ENCODE assay signal across 17 mouse cellular contexts in genomic region chr4:82730248-82730887, GRCm38 (mm10). TPM values are rescaled to one million over a fixed set of nuclear protein-coding genes. Genes with fewer than 3 reads are reported as not detected.
DNase-seq lines count a peak whose midpoint lies in the region; ATAC-seq lines count a peak whose summit lies in the region.
"Had no signal": no experiment of that assay in that cellular context is flagged by ENCODE, and none has a peak within 500 bp of the region (broad histone marks: within the 10 kb centered on the region; RNA-seq: fewer than 3 reads in every experiment).

No protein-coding gene starts in this region.

- H3K9ac ChIP-seq in embryonic facial prominence, embryonic 12.5 days = no peak overlapping the region
- H3K9ac ChIP-seq in neural tube, embryonic 14.5 days (replicated peaks; ENCODE audit: low read depth, low read length) = no peak overlapping the region
- H3K9ac ChIP-seq: embryonic facial prominence, embryonic 15.5 days; lung, embryonic 15.5 days; stomach, embryonic 15.5 days had no signal

- DNase-seq in embryonic facial prominence, embryonic 10.5 days (ENCODE audit: low spot score) = no peak
- DNase-seq in hindbrain, embryonic 10.5 days (ENCODE audit: low spot score) = peak; percentile 19
- DNase-seq in midbrain, embryonic 10.5 days (ENCODE audit: low spot score) = peak; percentile 32
- DNase-seq in frontal cortex, adult 2 months (ENCODE audit: extremely low spot score in 1 of 2, low spot score in 1 of 2) = no peak
- no peak for DNase-seq in c-Kit-positive CD71-positive TER-119-positive erythroid progenitor cells, embryonic 14.5 days (ENCODE audit: low spot score)
- no peak for DNase-seq in lung, postnatal 36 days
- DNase-seq: cerebellum, adult 11 months; gastrocnemius, postnatal 36 days; heart, postnatal 36 days; kidney, adult 11 months; kidney, postnatal 14 days had no signal

- WGBS in embryonic facial prominence, embryonic 12.5 days = 63% methylated on average over 5 of the region's 5 CpGs
- WGBS in embryonic facial prominence, embryonic 10.5 days = 56% methylated on average over 5 of the region's 5 CpGs
- WGBS in hindbrain, embryonic 10.5 days = 30% methylated on average over 5 of the region's 5 CpGs
- WGBS in midbrain, embryonic 10.5 days = 29% methylated on average over 5 of the region's 5 CpGs
- 38% methylated on average over 5 of the region's 5 CpGs for WGBS in neural tube, embryonic 14.5 days

- no peak overlapping the region for H3K4me3 ChIP-seq in embryonic facial prominence, embryonic 12.5 days
- H3K4me3 ChIP-seq in embryonic facial prominence, embryonic 10.5 days = no peak overlapping the region
- H3K4me3 ChIP-seq in hindbrain, embryonic 10.5 days = no peak overlapping the region
- H3K4me3 ChIP-seq in midbrain, embryonic 10.5 days = no peak overlapping the region
- H3K4me3 ChIP-seq in neural tube, embryonic 14.5 days (ENCODE audit: low read depth, low read length) = no peak overlapping the region
- H3K4me3 ChIP-seq: embryonic facial prominence, embryonic 15.5 days; lung, embryonic 15.5 days; stomach, embryonic 15.5 days had no signal

- no peak overlapping the region for H3K4me2 ChIP-seq in embryonic facial prominence, embryonic 12.5 days (replicated peaks)
- H3K4me2 ChIP-seq in neural tube, embryonic 14.5 days (ENCODE audit: low read depth, low read length) = no peak overlapping the region
- H3K4me2 ChIP-seq: embryonic facial prominence, embryonic 15.5 days; heart, embryonic 11.5 days; lung, embryonic 15.5 days; stomach, embryonic 15.5 days had no signal

- H3K27ac ChIP-seq in embryonic facial prominence, embryonic 12.5 days = 0 out of 2 replicates have a peak overlapping the region, but pooled peaks have one; percentile 19
- H3K27ac ChIP-seq in embryonic facial prominence, embryonic 10.5 days (replicated peaks) = no peak overlapping the region; the same call in 1 of the 2 replicates
- H3K27ac ChIP-seq in hindbrain, embryonic 10.5 days = peak overlapping the region; percentile 76
- H3K27ac ChIP-seq in midbrain, embryonic 10.5 days (replicated peaks) = peak overlapping the region; percentile 82
- H3K27ac ChIP-seq in neural tube, embryonic 14.5 days (ENCODE audit: low read depth, low read length) = 0 out of 2 replicates have a peak overlapping the region, but pooled peaks have one; percentile 6
- H3K27ac ChIP-seq: embryonic facial prominence, embryonic 15.5 days; lung, embryonic 15.5 days; stomach, embryonic 15.5 days had no signal

- H3K36me3 ChIP-seq in embryonic facial prominence, embryonic 12.5 days = no peaks in the 10 kb centered on the region
- no peaks in the 10 kb centered on the region for H3K36me3 ChIP-seq in embryonic facial prominence, embryonic 10.5 days (replicated peaks)
- no peaks in the 10 kb centered on the region for H3K36me3 ChIP-seq in hindbrain, embryonic 10.5 days
- no peaks in the 10 kb centered on the region for H3K36me3 ChIP-seq in midbrain, embryonic 10.5 days
- H3K36me3 ChIP-seq in neural tube, embryonic 14.5 days (ENCODE audit: control insufficient read depth, insufficient read depth, low read length) = no peaks in the 10 kb centered on the region
- H3K36me3 ChIP-seq: embryonic facial prominence, embryonic 15.5 days; lung, embryonic 15.5 days; stomach, embryonic 15.5 days had no signal

- H3K27me3 ChIP-seq in embryonic facial prominence, embryonic 12.5 days = no peaks in the 10 kb centered on the region
- no peaks in the 10 kb centered on the region for H3K27me3 ChIP-seq in embryonic facial prominence, embryonic 10.5 days (replicated peaks; ENCODE audit: low read depth, poor library complexity, severe bottlenecking)
- H3K27me3 ChIP-seq in hindbrain, embryonic 10.5 days (ENCODE audit: insufficient read depth, poor library complexity, severe bottlenecking) = no peaks in the 10 kb centered on the region
- no peaks in the 10 kb centered on the region for H3K27me3 ChIP-seq in midbrain, embryonic 10.5 days (ENCODE audit: low read depth, poor library complexity, severe bottlenecking)
- H3K27me3 ChIP-seq in neural tube, embryonic 14.5 days (ENCODE audit: control insufficient read depth, insufficient read depth, low read length) = no peaks in the 10 kb centered on the region
- H3K27me3 ChIP-seq: embryonic facial prominence, embryonic 15.5 days; lung, embryonic 15.5 days; stomach, embryonic 15.5 days had no signal

- no peaks in the 10 kb centered on the region for H3K4me1 ChIP-seq in embryonic facial prominence, embryonic 12.5 days
- H3K4me1 ChIP-seq in embryonic facial prominence, embryonic 10.5 days = peaks cover 17% of the 10 kb centered on the region
- peaks cover 8% of the 10 kb centered on the region for H3K4me1 ChIP-seq in hindbrain, embryonic 10.5 days (replicated peaks)
- H3K4me1 ChIP-seq in midbrain, embryonic 10.5 days = peaks cover 11% of the 10 kb centered on the region
- no peaks in the 10 kb centered on the region for H3K4me1 ChIP-seq in neural tube, embryonic 14.5 days (ENCODE audit: control insufficient read depth, insufficient read depth, low read length)
- H3K4me1 ChIP-seq: embryonic facial prominence, embryonic 15.5 days; stomach, embryonic 15.5 days had no signal

- no peaks in the 10 kb centered on the region for H3K9me3 ChIP-seq in embryonic facial prominence, embryonic 12.5 days
- no peaks in the 10 kb centered on the region for H3K9me3 ChIP-seq in embryonic facial prominence, embryonic 10.5 days
- H3K9me3 ChIP-seq in hindbrain, embryonic 10.5 days = no peaks in the 10 kb centered on the region
- H3K9me3 ChIP-seq in midbrain, embryonic 10.5 days (replicated peaks) = no peaks in the 10 kb centered on the region
- H3K9me3 ChIP-seq in neural tube, embryonic 14.5 days (ENCODE audit: control insufficient read depth, low read length) = no peaks in the 10 kb centered on the region
- H3K9me3 ChIP-seq: embryonic facial prominence, embryonic 15.5 days; lung, embryonic 15.5 days; stomach, embryonic 15.5 days had no signal

- no peak for ATAC-seq in embryonic facial prominence, embryonic 12.5 days (ENCODE audit: insufficient number of reproducible peaks, insufficient read depth, low FRiP score, low TSS enrichment)
- peak; percentile 56; the same call in 1 of the 2 replicates for ATAC-seq in neural tube, embryonic 14.5 days (ENCODE audit: low read depth)

RNA-seq across cellular contexts. Expression of gene Nfib, which starts 24.8 kb away (rescaled TPM):
- 86.8 and 92.6 TPM in 2 replicates for polyA plus RNA-seq in embryonic facial prominence, embryonic 12.5 days (2016; fragmentation: Nextera tagmentation; extraction: Ambion mirVana)
- 17.3 and 26.7 TPM in 2 replicates for polyA plus RNA-seq in embryonic facial prominence, embryonic 10.5 days (2016; fragmentation: Nextera tagmentation; extraction: Ambion mirVana)
- 8.3 and 17.3 TPM in 2 replicates for polyA plus RNA-seq in hindbrain, embryonic 10.5 days (2016; fragmentation: Nextera tagmentation; extraction: Ambion mirVana)
- 9.8 and 17.4 TPM in 2 replicates for polyA plus RNA-seq in midbrain, embryonic 10.5 days (2016; fragmentation: Nextera tagmentation; extraction: Ambion mirVana)
- 111 and 113 TPM in 2 replicates for polyA plus RNA-seq in neural tube, embryonic 14.5 days (2014; fragmentation: Nextera tagmentation; extraction: Ambion mirVana)
- 32.5 and 39.4 TPM in 2 replicates for polyA plus RNA-seq in frontal cortex, adult 2 months (2012; rRNA removed)

Comparison
In these comparisons a context has a peak if more than half of its experiments do, and no peak if none do; other contexts are left out.
1. DNase-seq: peak in hindbrain, embryonic 10.5 days (single experiment) and midbrain, embryonic 10.5 days (single experiment); none in embryonic facial prominence, embryonic 10.5 days (single experiment), frontal cortex, adult 2 months (0 of 2), c-Kit-positive CD71-positive TER-119-positive erythroid progenitor cells, embryonic 14.5 days (single experiment) and lung, postnatal 36 days (single experiment).